Mouse (Mus musculus) limb, embryonic 11.5 days (tissue): ENCODE results near the gene Hsh2d. TPM values are rescaled to one million over a fixed set of nuclear protein-coding genes. Genes with fewer than 3 reads are reported as not detected.

Source experiments
- polyA plus RNA-seq: library from polyadenylated mRNA; unstranded; fragments of >200 nt; fragmentation: Nextera tagmentation; extraction: Ambion mirVana; gene quantifications from 2 replicates; pipeline ENCODE4 v1.2.1, GENCODE M21; 2014

Gene Hsh2d
- polyA plus RNA-seq, 1 experiment from 2014 or later, result not detected

Other genes starting within 250 kb of the Hsh2d start
- 30.9 and 31.2 TPM in 2 replicates for gene Zfp961, start 238.6 kb upstream of the Hsh2d start, polyA plus RNA-seq
- gene Cyp4f18, start 180.0 kb upstream of the Hsh2d start, polyA plus RNA-seq, result 0.30 and 1.0 TPM in 2 replicates
- gene Olfr372, start 148.4 kb upstream of the Hsh2d start, polyA plus RNA-seq, result not detected in 2 replicates
- gene Olfr373, start 106.5 kb upstream of the Hsh2d start, polyA plus RNA-seq, result 0.04 TPM in 1 of 2 replicates, not detected in the other
- not detected in 2 replicates for gene Olfr374, start 82.6 kb upstream of the Hsh2d start, polyA plus RNA-seq
- 789 and 800 TPM in 2 replicates for gene Tpm4, start 54.7 kb upstream of the Hsh2d start, polyA plus RNA-seq
- gene Rab8a, start 28.4 kb upstream of the Hsh2d start, polyA plus RNA-seq, result 98.8 and 123 TPM in 2 replicates
- gene Cib3, start 23.2 kb downstream of the Hsh2d start, polyA plus RNA-seq, result not detected in 2 replicates
- not detected in 2 replicates for gene Gm11034, start 24.0 kb downstream of the Hsh2d start, polyA plus RNA-seq
- gene Fam32a, start 30.1 kb downstream of the Hsh2d start, polyA plus RNA-seq, result 66.1 and 69.3 TPM in 2 replicates
- gene Ap1m1, start 50.4 kb downstream of the Hsh2d start, polyA plus RNA-seq, result 117 and 118 TPM in 2 replicates
- gene Gm10282, start 115.6 kb downstream of the Hsh2d start, polyA plus RNA-seq, result 36.7 and 36.8 TPM in 2 replicates
- 3.1 and 4.2 TPM in 2 replicates for gene Klf2, start 129.4 kb downstream of the Hsh2d start, polyA plus RNA-seq
- 82.2 and 83.7 TPM in 2 replicates for gene Eps15l1, start 231.8 kb downstream of the Hsh2d start, polyA plus RNA-seq